Mouse (Mus musculus) CD4-positive, CD25-positive, alpha-beta regulatory T cell, adult 4 months (primary cell): ENCODE results near the gene Ankfn1. TPM values are rescaled to one million over a fixed set of nuclear protein-coding genes. Genes with fewer than 3 reads are reported as not detected.

ENCODE experiments used
- ATAC-seq: one replicate; pipeline ENCODE4 v1.8.0; 2017
- polyA plus RNA-seq, 2 experiments: library from polyadenylated mRNA; unstranded; fragments of 100-300 nt; shearing (Covaris generic); gene quantifications; one replicate each; pipeline ENCODE4 v1.2.1; 2017

The Ankfn1 gene
- polyA plus RNA-seq, 2 experiments from 2014 or later = not detected

DNA sequence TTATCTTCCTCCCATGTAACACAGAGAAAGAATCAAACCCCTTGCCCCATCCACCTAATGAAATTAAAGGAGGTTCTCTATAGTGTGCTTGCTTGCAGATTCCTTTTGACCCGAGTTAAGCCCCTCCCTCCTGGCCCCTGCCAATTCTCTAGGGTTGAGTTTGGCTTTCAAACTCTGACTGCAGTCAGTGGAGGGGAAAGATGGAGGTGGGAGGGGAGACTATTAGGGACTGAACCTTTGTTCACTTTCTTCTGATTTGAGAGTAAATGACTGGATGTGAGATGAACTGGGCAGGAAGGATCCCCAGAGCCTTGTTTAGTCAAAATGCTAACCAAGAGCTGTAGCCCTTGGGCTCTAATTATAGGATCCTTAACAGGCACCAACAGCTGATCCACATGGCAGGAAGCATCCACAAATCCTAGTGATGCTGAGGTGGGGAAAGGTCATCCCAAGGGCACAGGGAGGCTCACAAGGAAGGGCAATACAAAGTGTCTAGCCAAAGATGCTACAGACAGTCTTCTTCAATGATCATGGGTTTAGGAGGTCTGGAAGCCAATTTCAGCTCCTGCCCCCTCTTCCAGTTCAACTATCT, 103.4 kb downstream of the Ankfn1 start:
- ATAC-seq = no peak

DNA sequence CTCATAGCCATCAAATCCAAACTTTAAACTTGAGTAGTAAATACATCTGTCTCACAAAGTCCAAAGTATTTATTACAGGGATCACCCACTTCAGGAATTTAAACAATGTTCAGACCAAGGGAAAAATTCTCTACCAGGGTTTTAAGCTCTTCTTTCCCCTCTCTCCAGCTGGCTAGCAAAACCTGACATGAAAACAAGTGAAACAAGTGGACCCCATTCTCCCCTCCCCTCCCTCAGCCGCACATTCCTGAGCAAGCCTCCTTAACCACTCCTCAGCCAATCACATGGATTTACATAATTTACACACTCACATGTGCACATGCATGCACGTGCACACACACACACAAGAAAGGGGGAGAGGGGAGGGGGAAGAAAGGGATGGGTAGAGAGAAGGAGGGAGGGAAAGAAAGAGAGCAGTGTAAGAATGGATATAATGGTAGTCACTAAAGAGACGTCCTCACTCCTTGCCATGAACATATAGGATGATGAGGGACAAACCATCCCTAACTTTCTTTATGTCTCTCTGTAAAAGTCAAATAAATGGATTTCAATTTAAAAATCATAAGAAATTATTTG, 104.9 kb downstream of the Ankfn1 start:
- no peak for ATAC-seq

DNA sequence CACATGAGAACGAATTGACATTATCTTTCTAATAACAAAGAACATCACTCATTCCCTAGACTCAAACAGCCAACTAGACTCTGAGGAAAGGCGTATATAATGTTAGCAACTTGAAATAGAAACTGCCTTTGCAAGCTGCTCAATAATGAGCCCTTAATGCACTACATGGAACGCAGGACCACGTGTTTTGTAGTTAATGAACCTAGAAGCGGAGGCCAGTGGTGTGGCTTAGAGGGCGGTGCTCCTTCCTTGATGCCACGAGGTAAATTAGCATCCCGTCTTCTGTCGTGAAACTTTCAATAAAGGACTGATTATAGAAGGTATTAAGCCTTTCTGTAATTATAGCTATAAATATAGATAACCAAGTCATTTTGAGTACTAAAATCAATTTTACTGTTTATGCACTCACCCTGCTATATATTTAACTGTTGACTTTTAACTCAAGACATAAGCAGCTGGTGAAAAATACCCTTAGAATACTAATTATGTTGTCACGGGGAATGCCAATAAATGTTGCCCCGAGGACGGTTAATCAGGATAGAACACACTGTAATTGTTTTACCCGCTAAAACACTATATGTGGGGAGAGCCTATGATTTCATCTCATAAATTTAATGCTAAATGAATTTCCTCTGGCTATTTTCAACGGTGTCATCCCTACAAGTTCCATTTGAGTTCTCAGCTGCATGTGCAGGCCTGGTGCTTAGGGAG, 112.1 kb downstream of the Ankfn1 start:
- no peak for ATAC-seq

DNA sequence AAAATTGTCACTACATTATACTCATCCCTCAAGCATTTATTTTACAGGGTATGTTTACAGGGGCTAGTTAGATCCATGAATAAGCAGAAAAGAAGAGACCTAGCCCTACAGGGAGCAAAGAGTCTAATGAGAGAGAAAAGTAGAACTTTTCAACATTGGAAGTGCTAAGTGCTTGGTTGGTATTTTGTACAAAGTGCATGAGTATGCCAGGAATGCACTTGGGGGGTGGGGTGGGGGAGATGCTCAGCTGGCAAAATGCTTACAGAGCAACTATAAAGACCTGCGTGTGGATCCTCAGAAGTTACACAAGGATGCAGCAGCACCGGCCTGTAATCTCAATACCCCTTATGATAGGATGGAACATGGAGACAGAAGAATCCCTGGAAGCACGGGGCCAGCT, 118.4 kb downstream of the Ankfn1 start:
- no peak for ATAC-seq

DNA sequence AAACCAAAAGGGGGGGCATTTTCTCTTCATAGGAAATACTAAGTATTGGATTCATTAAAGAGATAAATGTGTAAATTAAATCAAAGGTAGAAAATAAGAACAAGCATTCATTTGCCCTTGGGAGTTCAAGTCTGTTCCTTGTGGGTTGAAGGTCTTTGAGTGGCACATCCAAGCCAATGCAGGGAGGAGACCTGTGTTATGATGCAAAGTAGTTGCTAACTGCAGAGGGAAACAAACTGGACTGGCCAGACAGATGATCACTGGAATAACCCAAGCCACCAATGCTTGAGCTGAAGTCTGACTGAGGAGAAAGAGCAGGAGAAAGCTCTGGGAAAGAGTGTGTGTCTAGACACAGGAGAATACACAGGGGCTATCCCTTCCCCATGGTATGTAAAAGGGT, 120.9 kb downstream of the Ankfn1 start:
- ATAC-seq = no peak

DNA sequence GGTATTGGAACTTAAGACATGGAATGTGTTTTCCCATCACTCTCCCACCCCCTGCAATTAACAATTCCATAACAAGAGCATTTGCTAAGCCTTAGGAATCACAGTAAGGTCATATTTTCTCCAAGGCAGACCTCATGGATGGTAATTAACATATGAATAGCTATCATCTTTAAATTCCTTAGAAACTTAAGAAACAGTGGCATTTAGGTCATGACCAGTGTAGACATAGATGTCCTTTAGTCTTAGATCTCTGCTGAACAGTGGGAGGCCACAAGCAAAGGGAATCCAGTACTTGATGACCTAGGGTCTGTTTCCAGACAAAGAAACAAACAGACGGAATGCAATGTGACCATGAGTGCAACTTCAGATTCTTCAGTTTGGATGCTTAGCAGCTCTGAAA, 141.7 kb downstream of the Ankfn1 start:
- ATAC-seq = no peak

DNA sequence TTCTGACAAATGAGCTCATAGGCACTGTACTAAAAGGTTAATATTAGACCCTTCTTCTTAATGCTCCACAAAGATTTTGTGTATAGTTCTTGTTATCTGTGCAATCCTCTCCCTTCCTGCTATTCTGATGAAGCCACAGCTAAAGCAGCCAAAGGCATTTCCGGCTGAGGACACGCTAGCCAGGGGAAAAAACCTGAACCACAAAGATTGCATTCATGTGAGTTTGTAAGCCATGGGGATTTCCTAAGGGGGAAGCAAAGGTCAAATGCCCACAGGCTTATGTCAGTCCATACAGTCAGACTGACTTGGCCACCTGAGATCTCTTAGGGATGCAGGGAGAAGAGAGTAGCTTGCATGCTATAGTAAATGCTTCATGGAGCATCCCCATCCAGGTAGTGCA, 146.1 kb downstream of the Ankfn1 start:
- no peak for ATAC-seq

DNA sequence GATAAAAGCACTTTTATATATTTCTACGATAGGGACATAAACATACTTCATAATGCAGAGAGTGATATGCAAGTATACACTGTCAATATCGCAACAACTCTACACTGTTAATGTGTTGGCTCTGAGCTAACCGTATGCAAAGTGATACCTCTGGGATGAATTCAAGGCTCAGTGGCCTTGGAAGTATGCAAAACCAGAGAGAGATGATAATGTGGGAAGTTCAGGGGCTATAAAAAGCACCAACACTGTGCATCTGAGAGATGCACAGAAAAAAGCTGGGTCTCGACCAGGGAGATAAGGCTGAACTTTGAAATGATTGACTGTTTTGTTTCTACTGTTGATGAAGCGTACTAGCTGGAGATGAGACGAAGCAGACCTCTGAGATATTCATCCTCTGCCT, 148.9 kb downstream of the Ankfn1 start:
- ATAC-seq = no peak

DNA sequence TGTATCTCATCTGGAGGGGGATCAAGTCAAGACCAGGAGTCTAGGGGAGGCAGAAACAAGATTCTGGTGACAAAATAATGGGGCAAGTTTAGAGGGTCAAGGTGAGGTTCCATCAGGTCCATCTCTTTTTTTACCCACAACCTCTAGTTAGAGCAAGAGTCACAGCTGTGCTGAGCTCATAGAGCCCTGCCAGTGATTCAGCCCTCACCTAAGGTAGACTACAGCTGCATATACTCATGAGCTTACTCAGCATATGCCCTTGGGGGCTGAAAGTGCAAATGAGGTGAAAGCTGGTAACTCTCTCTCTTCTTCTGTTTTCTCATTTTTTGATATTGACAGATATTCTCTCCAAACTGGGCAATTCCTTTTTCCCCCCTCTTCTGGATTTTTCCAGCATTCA, 150.2 kb downstream of the Ankfn1 start:
- ATAC-seq = no peak

DNA sequence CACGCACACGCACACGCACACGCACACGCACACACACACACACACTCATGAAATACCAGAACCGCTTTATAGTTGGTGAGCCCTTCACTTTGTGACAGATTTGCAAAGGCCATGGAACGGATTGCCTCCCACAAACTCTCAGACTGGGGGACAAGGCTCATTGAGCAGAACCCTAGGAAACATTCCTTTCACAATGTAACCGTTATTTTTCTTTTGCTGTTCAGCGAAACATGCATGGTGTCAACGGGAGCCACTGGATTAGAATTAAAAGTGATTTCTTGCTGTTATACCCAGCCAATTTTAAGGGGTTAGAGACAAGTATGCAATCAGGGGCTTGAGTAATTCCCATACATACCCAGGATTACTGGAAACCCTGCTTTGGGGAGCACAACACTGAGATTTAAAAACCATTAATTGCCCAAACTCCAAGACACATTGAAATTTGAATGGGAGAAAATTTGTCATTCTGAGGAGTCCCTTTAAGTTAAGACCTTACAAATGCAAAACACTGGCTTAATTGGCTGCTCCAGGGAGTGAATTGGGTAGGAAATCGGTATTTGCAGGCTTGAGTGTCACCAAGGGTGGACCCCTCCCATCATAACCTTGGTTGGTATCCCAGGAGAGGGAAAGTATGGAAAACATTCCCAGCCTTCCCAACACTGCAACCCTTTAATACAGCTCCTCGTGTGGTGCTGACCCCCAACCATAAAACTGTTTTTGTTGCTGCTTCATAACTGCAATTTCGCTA, 153.6 kb downstream of the Ankfn1 start:
- no peak for ATAC-seq

DNA sequence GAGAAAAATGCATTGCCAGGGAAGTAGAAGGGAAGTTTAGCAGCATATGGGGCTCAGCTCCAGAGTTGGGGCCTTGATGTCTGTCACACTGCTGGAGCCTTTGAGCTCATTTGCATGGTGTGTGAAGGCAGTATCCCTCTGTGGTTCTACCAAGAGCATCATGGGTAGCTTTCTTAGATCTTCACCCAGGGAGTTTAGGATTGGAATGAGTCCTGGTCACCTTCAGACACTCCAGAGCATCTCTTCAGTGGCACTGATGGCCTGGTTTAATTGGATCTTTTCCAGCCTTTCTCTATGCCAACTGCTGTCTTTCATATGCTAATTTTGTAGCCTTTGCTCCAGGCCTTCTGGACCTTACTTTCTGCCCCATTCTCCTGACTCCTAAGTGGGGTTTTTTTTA, 157.5 kb downstream of the Ankfn1 start:
- ATAC-seq = no peak

DNA sequence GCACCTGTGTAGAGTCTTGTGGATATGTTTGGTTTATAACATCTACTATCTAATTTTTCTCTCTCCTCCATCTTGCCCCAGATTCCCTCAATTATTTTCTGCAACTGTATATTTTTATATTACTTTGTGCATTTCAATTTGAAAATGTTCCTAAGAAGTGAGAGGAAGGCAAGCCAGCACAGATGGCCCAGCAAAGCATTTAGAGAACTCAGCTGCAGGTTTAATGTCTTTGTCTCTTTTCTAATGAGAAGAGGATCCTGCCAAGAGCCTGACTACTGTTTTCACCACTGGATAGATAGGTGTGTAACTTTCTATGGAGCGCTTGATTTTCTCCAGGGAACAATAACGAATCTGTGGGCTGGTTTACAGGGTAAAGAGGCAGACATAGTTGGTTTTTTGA, 161.6 kb downstream of the Ankfn1 start:
- no peak for ATAC-seq

DNA sequence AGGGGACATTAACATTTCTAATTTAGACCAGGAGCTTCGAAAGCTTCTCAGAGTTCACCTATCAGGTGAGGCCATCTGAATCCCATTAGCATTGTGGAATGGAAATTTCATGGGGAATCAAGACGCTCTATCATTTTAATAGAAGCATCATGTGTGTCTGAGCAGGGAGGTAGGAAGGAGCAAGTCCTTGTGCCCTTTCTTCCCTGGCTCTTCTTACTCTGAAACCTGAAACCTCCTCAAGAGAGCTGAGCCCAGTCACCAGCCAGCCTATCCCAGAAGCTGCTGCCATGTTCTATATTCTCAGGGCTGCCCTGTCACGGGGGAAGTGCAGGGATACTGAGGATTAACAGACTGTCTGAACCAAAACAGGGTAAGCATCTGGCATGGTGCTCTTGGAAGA, 165.9 kb downstream of the Ankfn1 start:
- no peak for ATAC-seq

DNA sequence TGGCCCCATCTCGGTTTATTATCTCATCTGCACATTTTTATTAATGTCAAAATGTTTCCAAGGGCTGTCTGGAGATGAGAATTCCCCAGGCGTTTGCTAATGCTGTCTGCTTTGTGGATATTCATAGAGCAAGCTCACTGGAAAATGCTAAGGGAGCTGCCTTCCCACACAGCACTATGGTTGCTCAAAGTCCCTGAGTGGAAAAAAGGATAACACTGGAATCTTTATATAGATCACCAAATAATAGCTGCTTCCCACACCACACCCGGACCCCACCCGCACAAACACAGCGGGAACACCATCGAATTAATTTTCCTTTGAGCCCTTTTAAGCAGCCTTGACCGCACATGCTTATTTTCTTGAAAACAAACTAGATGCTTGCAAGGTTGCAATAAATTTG, 169.4 kb downstream of the Ankfn1 start:
- no peak for ATAC-seq

DNA sequence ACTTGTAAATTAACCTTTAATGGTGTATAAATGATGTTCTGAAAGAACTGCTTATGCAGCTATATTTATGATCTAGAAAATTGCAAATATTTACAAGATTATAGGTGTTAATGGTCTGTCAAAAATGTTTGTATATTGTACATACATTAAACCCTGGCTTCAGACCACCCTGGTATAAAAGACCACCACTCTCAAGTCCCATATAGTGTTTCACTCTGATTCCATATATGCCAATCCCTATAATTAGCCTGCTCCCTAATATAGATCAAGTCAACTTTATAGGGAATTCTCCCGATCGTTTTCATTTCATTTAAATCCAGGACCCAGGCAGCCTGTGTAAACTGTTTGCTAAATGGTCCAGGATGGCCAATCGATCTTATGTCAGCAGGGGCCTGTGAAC, 170.2 kb downstream of the Ankfn1 start:
- ATAC-seq = no peak

DNA sequence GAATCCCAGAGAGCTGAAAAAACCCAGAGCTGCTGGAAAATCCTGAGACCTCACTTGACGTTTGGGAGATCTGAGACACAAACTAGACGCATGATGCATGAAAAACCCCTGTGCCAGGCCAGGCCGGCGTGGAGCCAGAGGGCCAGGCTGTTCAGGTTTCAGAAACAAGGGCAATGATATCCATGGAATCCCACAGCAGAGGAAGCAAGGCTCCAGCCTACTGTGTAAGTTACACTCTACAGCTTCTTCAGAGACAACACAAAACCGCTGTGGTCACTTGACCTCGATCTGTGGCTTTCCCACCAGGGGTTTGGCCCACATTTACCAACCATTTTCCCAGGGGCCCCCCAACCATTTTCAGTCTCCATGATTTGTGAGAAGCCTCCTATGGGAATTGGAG, 171.1 kb downstream of the Ankfn1 start:
- ATAC-seq = no peak

DNA sequence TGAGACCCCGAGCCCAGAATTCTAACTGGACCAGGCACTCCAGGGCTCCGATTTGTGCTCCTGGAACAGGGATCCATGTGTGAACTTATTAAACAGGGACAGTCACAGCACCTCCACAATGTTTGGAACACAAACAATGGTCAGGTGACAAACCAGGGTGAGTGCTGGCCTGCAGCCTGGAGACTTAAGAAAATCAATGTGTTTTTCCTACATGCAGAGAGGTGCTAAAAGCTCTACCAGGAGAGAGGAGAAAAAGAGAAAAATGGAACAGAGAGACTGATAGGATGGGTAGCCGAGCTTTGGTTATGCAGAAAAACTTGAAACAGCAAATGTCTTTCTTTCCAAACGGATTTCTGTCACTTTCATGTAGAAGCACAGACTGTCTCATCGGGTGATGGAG, 174.5 kb downstream of the Ankfn1 start:
- no peak for ATAC-seq

DNA sequence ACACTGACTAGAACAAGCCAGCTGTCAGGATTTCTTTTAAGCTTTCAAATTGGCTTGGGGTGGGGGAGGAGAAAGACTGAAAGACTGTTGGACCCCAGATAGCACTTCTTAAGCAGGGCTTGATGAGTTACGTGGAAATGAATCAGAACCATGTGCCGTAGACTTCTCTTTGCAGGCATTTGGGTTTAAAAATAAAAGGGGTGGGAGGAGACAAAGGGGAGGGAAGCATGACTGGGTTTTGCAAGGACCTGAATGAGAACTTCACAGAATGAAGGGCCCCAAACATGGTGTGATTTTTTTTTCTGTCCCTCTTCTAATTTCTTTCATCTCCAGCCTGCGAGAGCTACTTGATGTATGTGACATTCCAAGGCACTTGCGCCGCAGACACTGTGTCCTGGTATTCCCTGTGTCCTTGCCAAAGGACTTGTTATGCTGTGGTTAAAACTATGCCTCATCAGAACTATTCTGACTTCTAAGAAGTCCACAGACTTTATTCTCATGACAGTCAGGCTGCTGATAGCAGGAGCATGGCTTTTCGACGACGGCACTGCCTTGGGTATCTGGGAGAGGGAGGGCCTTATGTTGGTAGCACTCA, 176.4 kb downstream of the Ankfn1 start:
- no peak for ATAC-seq

DNA sequence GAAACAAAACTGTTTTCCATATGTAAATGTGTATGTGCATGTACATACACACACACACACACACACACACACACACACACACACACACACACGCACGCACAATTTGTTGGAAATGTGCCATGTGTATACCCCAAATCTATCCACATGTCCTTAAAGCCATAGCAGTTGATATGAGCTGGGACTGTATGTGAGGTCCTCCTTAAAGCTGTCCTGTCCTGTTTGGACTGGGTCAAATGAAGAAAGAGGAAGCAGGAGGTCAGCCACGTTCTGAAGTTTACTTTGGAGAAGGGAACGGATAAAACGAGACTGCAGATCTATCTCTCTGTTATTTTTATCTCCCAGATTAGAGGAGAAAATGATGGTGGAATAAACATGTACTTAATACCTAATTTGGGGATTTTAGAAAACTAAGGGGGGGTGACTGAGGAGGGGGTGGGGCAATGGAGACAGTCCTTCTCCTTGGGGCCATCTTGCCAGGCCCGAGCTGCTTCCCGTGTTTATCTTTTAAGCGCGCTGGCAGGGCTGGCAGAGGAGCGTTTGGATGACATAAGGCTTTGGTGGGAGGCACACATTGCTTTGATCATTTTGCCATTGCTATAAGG, 187.1 kb downstream of the Ankfn1 start:
- no peak for ATAC-seq

DNA sequence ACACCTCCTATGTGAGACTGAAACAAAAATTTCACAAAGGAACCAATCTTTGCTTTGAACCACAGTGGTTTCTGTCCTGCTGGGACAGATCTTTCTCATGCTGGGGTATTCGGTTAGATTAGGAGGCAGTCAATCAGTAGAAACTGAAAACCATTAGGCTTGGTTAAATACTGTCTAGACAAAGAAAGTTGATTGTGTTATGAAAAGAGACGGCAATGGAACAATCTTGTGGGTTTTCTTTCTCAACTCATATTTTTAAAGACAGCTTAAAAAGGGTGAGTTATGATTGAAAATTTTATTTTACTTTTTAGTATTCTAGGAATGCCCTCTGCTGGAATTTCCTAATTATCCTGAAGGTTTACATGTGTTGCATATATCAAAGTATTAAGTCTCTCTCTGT, 191.1 kb downstream of the Ankfn1 start:
- ATAC-seq = no peak

DNA sequence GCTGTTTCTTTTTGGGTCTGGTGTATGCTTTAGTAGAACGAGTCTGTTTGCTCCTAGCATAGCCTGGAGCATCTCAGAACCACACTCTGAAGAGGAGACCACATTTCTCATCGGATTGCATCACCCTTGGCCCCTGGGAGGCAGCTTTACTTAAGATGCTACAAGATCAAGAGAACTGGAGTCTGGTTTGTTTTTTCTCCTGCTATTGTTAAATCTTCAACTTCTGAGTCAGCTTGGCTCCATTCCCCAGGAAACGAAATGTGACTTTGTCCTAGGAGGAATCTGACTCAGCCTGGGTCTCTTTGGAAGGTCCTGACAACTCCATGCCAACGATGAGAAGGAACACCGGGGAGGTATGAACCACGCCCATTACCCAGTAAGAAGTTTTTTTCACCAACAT, 197.6 kb downstream of the Ankfn1 start:
- ATAC-seq = no peak

DNA sequence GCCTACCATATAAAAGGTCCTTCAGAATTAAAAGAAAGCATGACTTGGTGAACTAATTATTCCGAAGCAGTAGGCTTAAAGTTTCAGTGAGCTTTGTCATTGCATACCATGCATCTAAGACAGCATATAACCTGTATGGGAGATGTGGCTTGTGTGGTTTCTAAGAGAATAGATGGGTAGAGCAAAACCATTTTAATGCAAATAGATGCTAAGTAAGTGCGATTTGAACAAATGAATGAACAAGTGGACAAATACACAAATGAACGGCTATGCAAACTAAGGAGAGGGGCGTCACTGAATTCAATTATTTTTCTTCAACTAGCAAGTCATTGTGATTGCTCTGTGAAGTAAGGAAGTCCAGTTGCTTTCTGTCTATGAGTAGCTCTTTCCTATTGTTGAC, 198.3 kb downstream of the Ankfn1 start:
- no peak for ATAC-seq

DNA sequence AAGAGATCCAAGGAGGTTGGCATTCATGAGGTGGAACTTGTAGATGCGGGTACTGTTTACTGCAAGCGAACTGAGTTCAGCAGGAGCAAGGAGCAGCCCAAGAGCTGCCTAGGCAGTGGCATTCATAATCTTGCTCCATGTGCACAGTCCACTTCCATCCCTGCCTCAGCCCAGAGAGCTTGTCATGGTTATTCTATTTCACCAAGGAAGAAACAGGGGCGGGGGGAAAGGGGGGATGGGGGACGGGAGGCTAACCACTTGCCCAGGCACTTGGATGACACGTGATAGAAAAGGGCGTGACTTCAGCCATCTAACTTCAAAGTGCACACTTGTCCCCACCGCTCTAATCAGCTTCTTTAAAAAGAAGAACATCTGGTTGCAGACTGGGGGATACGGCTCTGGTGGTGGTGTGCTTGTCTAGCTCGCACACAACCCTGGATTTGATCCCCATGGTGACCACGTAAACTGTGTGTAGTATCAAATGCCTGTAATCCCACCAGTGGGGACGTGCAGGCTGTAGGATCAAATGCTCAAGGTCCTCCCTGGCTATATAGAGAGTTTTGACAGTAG, 203.1 kb downstream of the Ankfn1 start:
- ATAC-seq = no peak
